Mouse (Mus musculus) yolk sac, embryonic 10.5 days (tissue): ENCODE results near the gene Apbb2.

Experiments used
- DNase-seq: peaks from one replicate; pipeline ENCODE4 v3.0.0-alpha.2; 2017; ENCODE audit warnings: low spot score

Apbb2 gene

GRCm38 (mm10) chr5:66602287-66602820 is 16.2 kb downstream of the Apbb2 start:
- DNase-seq = peak; percentile 54

GRCm38 (mm10) chr5:66600415-66600814 is 18.2 kb downstream of the Apbb2 start:
- DNase-seq = no peak

GRCm38 (mm10) chr5:66599888-66600287 is 18.7 kb downstream of the Apbb2 start:
- no peak for DNase-seq

- no peak for DNase-seq
These were observed 22.3 kb downstream of the Apbb2 start for GRCm38 (mm10) chr5:66596296-66596695.

GRCm38 (mm10) chr5:66594881-66595280 is 23.7 kb downstream of the Apbb2 start:
- DNase-seq = no peak

GRCm38 (mm10) chr5:66586236-66586745 is 32.3 kb downstream of the Apbb2 start:
- no peak for DNase-seq

- DNase-seq = no peak
These were observed 35.6 kb downstream of the Apbb2 start for GRCm38 (mm10) chr5:66583019-66583406.

- DNase-seq = no peak
These were observed 36.1 kb downstream of the Apbb2 start for GRCm38 (mm10) chr5:66582281-66583018.

GRCm38 (mm10) chr5:66579066-66579465 is 39.5 kb downstream of the Apbb2 start:
- no peak for DNase-seq

GRCm38 (mm10) chr5:66576299-66576698 is 42.3 kb downstream of the Apbb2 start:
- DNase-seq = no peak

- no peak for DNase-seq
These were observed 43.4 kb downstream of the Apbb2 start for GRCm38 (mm10) chr5:66575148-66575547.

GRCm38 (mm10) chr5:66573266-66573665 is 45.3 kb downstream of the Apbb2 start:
- DNase-seq = no peak

- no peak for DNase-seq
These were observed 46.3 kb downstream of the Apbb2 start for GRCm38 (mm10) chr5:66572086-66572855.

GRCm38 (mm10) chr5:66570709-66571108 is 47.9 kb downstream of the Apbb2 start:
- DNase-seq = no peak

- DNase-seq = no peak
These were observed 49.3 kb downstream of the Apbb2 start for GRCm38 (mm10) chr5:66569141-66569801.

- DNase-seq = no peak
These were observed 50.6 kb downstream of the Apbb2 start for GRCm38 (mm10) chr5:66568002-66568401.

GRCm38 (mm10) chr5:66567424-66567823 is 51.2 kb downstream of the Apbb2 start:
- DNase-seq = no peak

- no peak for DNase-seq
These were observed 58.9 kb downstream of the Apbb2 start for GRCm38 (mm10) chr5:66559591-66560175.

GRCm38 (mm10) chr5:66558094-66558493 is 60.5 kb downstream of the Apbb2 start:
- no peak for DNase-seq

GRCm38 (mm10) chr5:66553933-66554332 is 64.7 kb downstream of the Apbb2 start:
- no peak for DNase-seq

- no peak for DNase-seq
These were observed 66.3 kb downstream of the Apbb2 start for GRCm38 (mm10) chr5:66552246-66552645.

GRCm38 (mm10) chr5:66550292-66550691 is 68.3 kb downstream of the Apbb2 start:
- no peak for DNase-seq
